Mouse (Mus musculus) cerebellum, adult 8-10 months (tissue): ENCODE measurements around the gene Npw.

Source experiments
- DNase-seq: peaks from one replicate; pipeline ENCODE4 v3.0.0; 2022

Gene Npw

DNA sequence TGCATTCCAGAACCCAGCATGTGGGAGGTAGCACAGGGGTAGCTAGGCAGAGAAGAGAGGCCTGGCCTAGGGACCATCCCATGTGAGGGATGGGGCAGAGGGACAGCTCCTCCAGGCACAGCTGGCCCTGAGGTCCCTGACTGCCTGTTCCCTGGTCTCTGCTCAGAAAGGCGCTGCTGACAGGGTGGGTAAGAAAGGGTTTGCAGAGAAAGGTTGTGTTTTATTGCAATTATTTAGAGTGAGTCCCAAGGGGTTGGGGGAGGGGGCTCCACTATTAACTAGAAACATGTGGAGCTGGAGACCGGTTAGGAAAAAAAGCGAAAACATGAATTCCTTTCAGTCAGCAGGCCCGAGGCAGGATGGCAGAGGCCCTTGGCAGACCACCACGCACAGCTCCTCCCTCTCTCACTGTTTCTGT, 18.7 kb downstream of the Npw start:
- no peak for DNase-seq

DNA sequence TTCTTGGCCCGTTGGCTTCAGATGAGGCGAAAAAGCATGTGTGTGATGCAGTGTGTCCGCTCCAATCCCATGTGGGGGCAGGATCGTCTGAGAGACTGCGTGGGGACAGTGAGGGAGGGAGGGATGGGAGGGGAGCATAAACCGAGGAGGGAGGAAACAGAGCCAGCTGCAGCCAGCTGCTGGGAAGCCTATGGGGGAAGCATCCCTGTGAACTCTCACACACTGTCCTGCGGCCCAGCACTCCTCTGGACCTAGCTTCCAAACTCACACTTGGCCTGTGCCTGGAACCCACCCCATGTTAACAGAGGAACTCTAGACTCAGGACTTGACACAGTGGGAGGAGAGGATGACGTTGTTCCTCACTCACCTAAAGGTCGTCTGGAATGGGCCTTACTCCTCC, 19.4 kb downstream of the Npw start:
- DNase-seq: no peak

DNA sequence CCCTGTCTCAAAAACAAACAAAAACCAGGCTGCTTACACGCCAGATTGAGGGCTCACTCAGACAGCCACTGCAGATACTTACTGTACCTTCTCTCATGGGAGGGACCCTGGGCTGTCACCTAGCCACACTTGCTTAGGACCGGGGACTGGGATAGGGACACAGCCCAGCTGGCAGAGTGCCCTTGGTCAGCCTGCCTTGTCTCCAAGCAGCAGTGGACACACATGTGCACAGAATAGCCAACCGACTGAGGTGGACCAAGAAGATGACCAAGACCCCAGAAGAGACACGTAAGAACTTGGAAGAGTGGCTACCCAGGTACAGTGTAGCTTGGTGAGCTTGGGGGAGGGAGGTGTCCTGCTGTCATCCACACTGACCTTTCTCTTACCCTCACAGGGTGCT, 20.0 kb downstream of the Npw start:
- no peak for DNase-seq

DNA sequence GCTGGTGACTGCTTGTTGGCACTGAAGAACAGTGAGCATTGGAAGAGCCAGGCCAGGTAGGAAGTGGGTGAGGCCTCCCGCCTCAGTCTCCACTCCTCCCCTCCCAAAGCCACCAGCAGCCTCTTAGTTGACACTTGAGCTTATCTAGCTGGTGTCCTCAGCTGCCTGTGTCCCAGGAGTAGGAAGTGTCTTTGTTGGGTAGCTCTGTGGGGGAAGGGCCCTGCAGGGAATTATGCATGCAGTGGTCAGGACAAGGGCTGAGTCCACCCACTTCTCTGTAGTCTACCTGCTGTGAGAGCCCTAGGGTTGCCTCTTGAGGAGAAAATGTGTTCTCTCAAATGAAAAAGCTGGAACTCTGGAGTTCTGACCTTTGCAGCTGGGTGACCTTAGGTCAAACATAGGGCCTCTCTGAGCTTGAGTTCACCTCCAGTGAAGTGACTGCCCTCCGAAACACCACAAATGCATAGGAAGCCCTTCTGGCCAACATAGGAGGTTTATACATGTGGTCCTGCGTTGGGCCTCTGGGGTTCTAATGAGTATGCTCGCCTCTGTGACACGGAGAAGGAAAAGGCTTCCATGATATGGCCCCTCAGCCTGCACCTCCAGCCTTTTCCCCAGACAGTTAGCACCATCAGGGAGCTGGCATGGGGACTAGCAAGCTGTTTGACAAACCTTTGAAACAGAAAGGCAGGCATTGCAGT, 21.3 kb downstream of the Npw start:
- no peak for DNase-seq

DNA sequence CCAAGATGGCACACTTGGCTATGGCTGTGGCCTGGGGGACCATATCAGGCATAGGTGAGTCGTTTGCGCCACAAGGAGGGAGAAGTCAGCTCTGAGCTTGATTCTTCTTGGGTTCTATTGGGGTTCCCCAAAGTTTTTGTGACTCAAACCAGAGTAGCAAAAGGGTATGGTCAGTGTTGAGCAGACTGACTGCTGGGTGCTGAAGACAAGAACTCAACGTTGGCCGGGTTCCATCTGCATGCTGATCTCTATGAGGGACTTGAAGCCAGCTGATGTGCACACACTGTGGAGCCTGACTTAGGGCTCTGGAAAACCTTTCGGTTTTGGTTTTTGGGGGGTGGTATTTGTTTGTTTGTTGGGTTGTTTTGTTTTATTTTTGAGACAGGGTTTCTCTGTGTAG, 22.6 kb downstream of the Npw start:
- no peak for DNase-seq

DNA sequence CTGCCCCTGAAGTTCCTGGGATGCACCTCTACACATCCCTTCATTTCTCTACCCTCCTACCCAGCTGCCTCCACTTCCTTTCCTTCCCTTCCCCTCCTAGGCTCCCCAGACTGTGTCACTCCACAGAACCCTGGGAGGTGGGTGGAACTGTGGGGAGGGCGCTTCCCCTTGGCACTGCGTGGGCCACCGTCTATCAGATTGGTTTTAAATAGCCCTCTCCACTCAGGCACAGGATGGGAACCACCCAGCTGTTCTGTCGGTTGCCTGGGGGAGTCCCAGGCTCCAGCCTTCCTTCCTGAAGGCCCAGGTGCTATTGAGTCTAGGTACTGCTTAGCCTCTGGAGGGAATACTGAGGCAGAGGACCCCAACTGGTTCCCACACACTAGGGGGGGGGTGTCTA, 23.2 kb downstream of the Npw start:
- DNase-seq: no peak

DNA sequence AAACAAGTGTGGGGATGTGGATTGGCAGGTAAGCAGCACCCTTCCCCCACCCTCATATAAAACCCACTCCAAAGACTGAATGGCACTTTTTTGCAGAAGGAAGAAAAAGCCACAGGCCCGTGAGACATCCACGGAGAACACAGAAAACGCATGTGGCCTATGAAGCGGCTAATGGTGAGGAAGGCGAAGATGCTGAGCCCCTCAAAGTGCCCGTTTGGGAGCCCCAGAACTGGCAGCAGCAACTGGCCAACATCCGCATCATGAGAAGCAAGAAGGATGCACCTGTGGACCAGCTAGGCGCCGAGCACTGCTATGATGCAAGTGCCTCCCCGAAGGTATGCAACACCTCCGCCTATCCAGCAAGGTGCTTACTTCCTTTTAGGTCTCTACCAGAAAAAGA, 24.4 kb downstream of the Npw start:
- DNase-seq: no peak

DNA sequence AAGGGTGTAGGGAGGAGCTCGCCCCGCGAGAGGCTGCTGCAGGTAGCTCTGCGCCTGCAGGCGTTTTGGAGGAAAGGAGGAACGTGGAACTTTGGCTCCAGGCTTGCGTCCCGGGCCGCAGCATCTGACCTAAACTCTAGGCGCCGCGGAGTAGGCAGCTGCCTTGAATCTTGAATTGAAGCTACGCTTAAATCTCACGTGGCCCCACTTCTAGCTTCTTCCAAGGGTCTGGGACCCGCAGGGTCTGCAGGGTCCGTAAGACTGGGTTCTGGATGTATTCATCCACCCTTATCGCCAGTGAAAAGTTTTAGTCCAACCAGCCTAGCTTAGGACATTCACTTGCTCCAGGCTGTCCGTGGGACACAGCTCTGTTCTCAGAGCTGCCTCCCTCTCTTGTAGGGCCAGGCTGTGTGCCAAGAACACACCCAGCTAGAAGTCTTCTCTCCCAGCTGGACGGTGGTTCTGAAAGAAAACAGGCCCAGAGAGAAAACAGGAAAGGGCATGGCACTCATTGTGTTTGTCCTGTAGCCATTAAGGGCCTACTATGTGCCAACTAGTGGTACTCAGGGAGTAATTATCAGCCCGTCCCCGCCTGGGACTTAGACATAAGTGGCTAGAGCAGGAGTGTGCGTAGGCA, 25.3 kb downstream of the Npw start:
- no peak for DNase-seq

DNA sequence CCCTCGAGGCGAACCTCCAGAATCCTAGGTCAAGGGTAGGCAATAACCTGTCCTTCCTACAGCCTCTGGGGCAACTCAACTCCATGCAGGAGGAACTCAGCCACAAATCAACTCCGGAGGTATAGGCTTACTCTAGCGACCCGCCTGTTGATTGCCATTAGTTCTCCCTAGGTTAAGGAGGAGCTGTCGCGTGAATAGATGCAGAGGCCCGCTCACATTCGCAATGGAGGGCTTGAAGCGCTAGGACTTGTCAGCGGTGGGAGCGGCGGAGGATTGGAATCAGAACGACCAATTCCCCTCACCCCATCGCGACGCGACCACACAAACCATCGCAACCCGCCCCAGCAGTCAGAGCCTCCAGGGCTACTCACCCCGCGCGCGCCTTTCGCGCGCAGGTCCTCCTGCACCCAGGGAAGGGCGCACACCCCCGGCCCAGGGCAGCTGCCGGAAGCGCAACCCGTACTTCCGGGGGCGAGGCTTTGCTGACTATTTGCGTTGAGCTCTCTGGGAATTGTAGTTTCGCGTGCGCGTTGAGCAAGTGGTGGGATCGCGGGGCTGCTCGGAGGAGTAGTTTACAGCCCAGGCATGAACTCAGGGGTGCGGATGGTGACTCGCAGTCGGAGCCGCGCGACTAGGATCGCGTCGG, 26.0 kb downstream of the Npw start, which contains the start of the genes Tsc2 and Nthl1:
Tsc2 (minus strand) TSS at position 464 of the 646 bp plus-strand sequence.
Nthl1 (plus strand) TSS at position 514 of the 646 bp plus-strand sequence.
- peak; percentile 75 for DNase-seq

DNA sequence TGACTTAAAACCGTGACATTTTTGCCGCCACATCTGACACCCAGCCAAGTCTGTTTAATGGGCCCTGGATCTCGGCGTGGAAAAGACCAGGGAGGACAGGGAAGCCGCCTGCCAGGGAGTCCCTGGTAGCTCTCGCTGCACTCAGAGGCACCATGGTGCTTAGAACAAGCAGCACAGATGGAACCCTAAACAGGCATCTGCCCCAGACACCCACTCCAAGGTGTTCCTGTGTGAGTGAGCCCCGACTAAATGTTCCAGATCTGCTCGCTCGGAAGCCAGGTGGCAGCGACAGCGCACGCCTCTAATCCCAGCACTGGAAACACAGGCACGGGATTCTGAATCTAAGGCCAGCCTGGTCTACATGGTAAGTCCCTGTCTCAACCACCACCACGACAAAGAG, 28.2 kb downstream of the Npw start:
- no peak for DNase-seq

DNA sequence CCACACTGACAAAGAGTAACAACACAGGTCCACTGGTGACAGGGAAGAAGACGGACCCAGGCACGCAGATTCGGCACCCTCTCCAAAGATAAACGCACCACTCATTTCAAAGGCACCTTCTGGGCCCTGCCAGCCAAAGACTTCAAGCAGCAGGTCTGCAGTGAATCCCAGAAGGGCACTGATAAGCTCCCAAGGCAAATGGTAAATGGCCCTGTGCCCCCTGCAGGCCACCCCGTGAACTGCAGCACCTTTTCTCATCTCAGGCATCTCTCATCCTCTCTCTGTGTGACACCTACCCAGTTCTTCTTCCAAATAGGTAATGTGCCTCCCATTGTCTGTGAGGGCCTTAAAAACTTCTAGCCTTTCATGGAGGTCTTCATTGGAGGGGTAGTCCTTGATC, 29.6 kb downstream of the Npw start:
- DNase-seq: peak; percentile 86

DNA sequence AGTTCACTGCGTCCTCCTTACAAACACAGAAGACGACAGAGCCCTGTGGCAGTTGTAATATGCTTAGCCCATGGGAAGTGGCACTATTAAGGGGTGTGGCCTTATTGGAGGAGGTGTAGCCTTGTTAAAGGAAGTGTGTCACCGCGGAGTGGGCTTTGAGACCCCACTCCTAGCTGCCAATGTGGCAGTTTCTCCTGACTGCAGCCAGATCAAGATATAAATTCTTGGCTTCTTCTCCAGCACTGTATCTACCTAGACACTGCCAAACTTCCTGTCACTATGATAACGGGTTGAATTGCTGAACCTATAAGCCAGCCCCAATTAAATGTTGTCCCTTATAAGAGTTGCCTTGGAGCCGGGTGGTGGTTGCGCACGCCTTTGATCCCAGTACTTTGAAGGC, 32.8 kb downstream of the Npw start:
- no peak for DNase-seq

DNA sequence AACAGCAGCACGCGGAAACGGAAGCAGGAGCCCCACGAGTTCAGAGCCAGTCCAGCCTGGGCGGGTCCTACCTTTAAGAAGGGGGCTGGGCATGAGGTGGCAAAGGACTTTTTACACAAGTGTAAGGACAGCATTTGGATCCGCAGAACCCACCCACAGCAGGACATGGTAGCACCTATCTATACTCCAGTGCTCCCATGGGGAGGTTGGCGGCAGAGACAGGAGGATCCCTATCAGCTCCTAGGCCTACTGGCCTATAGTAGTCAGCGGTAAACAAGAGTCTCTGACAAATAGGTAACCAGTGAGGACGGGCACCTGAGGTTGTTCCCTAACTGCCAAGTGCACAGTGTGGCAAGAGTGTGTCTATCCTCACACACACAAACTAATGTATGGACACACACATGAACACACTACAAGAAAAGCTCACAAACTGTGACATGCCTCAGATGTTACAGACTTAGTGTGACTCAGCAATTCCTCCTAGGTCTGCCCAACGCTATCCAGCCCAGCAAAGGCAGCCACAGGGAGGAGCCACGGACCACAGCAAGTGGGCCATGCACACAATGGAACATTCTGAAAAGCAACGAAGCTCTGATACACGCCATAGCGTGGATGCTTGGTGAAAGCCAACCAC, 40.6 kb downstream of the Npw start:
- no peak for DNase-seq

DNA sequence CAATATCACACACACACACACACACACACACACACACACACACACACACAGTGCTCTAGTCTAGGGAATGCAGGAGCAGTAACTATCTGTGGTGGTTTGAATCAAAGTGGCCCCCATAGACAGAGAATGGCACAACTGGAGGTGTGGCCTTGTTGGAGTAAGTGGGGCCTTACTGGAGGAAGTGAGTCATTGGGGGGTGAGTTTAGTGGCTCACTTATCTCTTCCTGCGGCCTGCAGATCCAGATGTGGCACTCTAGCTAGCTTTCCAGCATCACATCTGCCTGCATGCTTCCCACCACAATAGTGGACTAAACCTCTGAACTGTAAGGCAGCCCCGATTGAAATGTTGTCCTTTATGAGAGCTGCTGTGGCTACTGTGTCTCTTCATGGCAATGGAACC, 47.5 kb downstream of the Npw start:
- DNase-seq: no peak

DNA sequence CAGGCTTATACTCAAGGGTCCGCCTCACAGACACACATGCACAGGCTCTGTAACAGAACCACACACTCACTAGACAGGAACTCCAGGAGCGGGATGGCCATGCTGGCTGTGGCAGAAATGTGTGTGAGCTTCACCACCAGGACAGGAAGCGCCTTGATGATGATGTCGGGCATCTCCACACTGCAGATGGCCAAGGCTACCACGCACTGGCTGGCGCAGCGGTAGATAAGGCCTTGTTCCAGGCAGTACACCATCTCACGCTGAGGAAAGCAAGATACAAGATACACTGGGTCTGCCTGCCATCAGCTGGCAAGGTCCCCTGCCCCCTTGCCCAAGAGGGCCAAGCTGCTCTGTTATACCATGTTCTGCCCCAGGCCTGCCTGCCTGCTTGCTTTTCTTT, 49.4 kb downstream of the Npw start:
- DNase-seq: no peak

DNA sequence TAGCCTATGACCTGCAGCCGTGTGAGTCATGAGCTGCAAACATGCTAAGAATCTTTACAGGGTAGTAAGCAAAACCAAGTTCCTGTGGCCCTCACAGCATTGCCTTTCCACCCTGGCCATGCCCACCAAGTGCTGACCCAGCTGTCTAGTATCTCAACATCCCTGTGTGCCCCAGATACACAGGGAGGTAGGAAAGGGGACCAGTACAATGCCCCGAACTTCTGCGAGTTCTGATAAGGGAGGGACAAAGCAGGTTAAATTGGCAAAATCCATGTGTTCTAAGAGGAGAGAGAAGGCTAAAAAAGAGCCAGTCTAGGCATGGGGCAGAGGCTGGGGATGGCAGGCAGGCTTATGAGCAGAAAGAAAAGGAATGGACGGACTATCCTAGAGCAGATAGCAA, 49.9 kb downstream of the Npw start:
- no peak for DNase-seq
